Mouse (Mus musculus): Measurements from ENCODE around the gene Chic2. TPM values are rescaled to one million over a fixed set of nuclear protein-coding genes. Genes with fewer than 3 reads are reported as not detected.

Chic2 gene
- polyA plus RNA-seq, 1 experiment: 25.2 TPM

GRCm38 (mm10) chr5:75072532-75072931 lies 28.0 kb upstream of the Chic2 start:
- H3K79me2 ChIP-seq (ENCODE audit: control insufficient read depth, insufficient read depth): no peaks in the 10 kb centered on the region
- H3K27me3 ChIP-seq (ENCODE audit: control insufficient read depth, insufficient read depth, insufficient read length): peaks cover 83% of the 10 kb centered on the region
- H3ac ChIP-seq (ENCODE audit: control insufficient read depth, insufficient read length): no peak overlapping the region
- H3K4me2 ChIP-seq (ENCODE audit: low read depth): no peak overlapping the region
- H3K4me3 ChIP-seq: no peak overlapping the region
- TF ChIP-seq CEBPB (IDR thresholded peaks at IDR 0.05; ENCODE audit: insufficient read depth, poor library complexity, severe bottlenecking): no peak
- H3K36me3 ChIP-seq (ENCODE audit: control insufficient read depth, insufficient read depth): no peaks in the 10 kb centered on the region

DNA sequence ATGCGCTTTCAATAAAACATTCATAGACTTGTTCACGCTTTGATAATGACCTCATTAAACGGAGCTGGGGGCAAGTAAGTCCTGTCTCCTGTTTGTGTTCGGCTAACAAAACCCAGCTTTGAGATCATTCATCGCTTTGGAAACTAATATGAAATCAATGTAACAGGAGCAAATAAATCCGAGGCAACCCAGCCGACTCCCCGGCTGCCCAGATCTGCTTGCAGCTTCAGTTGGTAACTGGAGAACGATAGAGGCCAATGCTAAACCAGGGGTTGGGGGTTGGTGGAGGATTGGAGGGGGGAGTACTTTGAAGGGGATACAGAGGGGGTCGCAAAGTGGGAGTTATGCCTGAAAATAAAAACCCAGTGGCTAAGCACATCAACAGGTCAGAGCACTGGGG lies 27.4 kb upstream of the Chic2 start:
- no peaks in the 10 kb centered on the region for H3K36me3 ChIP-seq (ENCODE audit: control insufficient read depth, insufficient read depth)
- H3K4me2 ChIP-seq (ENCODE audit: low read depth): no peak overlapping the region
- TF ChIP-seq TCF12 (IDR thresholded peaks at IDR 0.05; ENCODE audit: insufficient read depth, poor library complexity, severe bottlenecking) (no peak), MYOD1 (IDR thresholded peaks at IDR 0.05; ENCODE audit: control insufficient read depth in 1 of 3, insufficient read length in 2 of 3, low read depth in 2 of 3) (no peak), TCF3 (IDR thresholded peaks at IDR 0.05; ENCODE audit: insufficient read length, low read depth) (no peak), CEBPB (IDR thresholded peaks at IDR 0.05; ENCODE audit: insufficient read depth, poor library complexity, severe bottlenecking) (no peak), POLR2AphosphoS2 (IDR thresholded peaks at IDR 0.05; ENCODE audit: insufficient read length, low read depth) (no peak), USF1 (IDR thresholded peaks at IDR 0.05; ENCODE audit: low read depth) (no peak), MAX (IDR thresholded peaks at IDR 0.05; ENCODE audit: low read depth) (no peak), REST (IDR thresholded peaks at IDR 0.05; ENCODE audit: insufficient read depth, insufficient read length) (no peak), E2F4 (IDR thresholded peaks at IDR 0.05; ENCODE audit: insufficient read depth) (no peak), MYOG (IDR thresholded peaks at IDR 0.05; ENCODE audit: control insufficient read depth in 1 of 3, insufficient read depth in 1 of 3, insufficient read length in 2 of 3, low read depth in 2 of 3) (no peak), POLR2A (IDR thresholded peaks at IDR 0.05; ENCODE audit: insufficient read length, low read depth) (no peak), SRF (IDR thresholded peaks at IDR 0.05; ENCODE audit: control insufficient read depth, insufficient read length, low read depth) (no peak)
- no peak overlapping the region for H3K4me3 ChIP-seq
- no peak overlapping the region for H3ac ChIP-seq (ENCODE audit: control insufficient read depth, insufficient read length)
- H3K27me3 ChIP-seq (ENCODE audit: control insufficient read depth, insufficient read depth, insufficient read length): peaks cover 85% of the 10 kb centered on the region
- H3K79me2 ChIP-seq (ENCODE audit: control insufficient read depth, insufficient read depth): no peaks in the 10 kb centered on the region

- Histone ChIP-seq H3K79me2 (ENCODE audit: control insufficient read depth, insufficient read depth) (no peaks in the 10 kb centered on the region), H3K4me3 (no peak overlapping the region), H3K36me3 (ENCODE audit: control insufficient read depth, insufficient read depth) (no peaks in the 10 kb centered on the region), H3ac (ENCODE audit: control insufficient read depth, insufficient read length) (no peak overlapping the region), H3K4me2 (ENCODE audit: low read depth) (no peak overlapping the region), H3K27me3 (ENCODE audit: control insufficient read depth, insufficient read depth, insufficient read length) (peaks cover 74% of the 10 kb centered on the region)
- TF ChIP-seq MAX (IDR thresholded peaks at IDR 0.05; ENCODE audit: low read depth): no peak
- no peak for TF ChIP-seq REST (IDR thresholded peaks at IDR 0.05; ENCODE audit: insufficient read depth, insufficient read length)
- TF ChIP-seq POLR2AphosphoS2 (IDR thresholded peaks at IDR 0.05; ENCODE audit: insufficient read length, low read depth): no peak
- no peak for TF ChIP-seq USF1 (IDR thresholded peaks at IDR 0.05; ENCODE audit: low read depth)
- no peak for TF ChIP-seq E2F4 (IDR thresholded peaks at IDR 0.05; ENCODE audit: insufficient read depth)
- TF ChIP-seq CEBPB (IDR thresholded peaks at IDR 0.05; ENCODE audit: insufficient read depth, poor library complexity, severe bottlenecking): no peak
- TF ChIP-seq MYOD1 (IDR thresholded peaks at IDR 0.05; ENCODE audit: control insufficient read depth in 1 of 3, insufficient read length in 2 of 3, low read depth in 2 of 3): no peak
Observed at GRCm38 (mm10) chr5:75070656-75071375, 26.2 kb upstream of the Chic2 start.

DNA sequence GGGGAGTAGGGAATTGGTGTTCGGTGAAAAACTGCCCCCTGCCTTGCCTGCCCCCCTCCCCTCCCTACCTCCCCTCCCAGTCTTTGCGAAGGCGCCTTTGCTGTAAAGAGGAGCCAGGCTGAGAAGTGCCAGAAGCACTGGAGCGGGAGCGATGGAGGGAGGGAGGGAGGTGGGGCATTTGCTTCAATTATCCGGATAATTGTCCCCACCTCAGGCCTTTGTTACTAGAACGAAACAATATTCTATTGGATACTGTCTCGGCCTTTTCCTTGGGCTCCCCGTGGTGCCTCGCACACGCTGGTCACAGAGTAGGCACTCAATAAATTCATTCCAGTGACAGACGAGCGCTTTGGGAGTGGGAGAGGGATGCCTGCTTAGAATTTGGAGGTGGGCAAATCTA lies 25.6 kb upstream of the Chic2 start:
- no peak overlapping the region for H3K4me3 ChIP-seq
- TF ChIP-seq USF1 (IDR thresholded peaks at IDR 0.05; ENCODE audit: low read depth) (no peak), MAX (IDR thresholded peaks at IDR 0.05; ENCODE audit: low read depth) (no peak), POLR2A (IDR thresholded peaks at IDR 0.05; ENCODE audit: insufficient read length, low read depth) (no peak), TCF3 (IDR thresholded peaks at IDR 0.05; ENCODE audit: insufficient read length, low read depth) (no peak), CEBPB (IDR thresholded peaks at IDR 0.05; ENCODE audit: insufficient read depth, poor library complexity, severe bottlenecking) (no peak), MYOD1 (IDR thresholded peaks at IDR 0.05; ENCODE audit: control insufficient read depth in 1 of 3, insufficient read length in 2 of 3, low read depth in 2 of 3) (no peak), TCF12 (IDR thresholded peaks at IDR 0.05; ENCODE audit: insufficient read depth, poor library complexity, severe bottlenecking) (no peak), POLR2AphosphoS2 (IDR thresholded peaks at IDR 0.05; ENCODE audit: insufficient read length, low read depth) (no peak), MYOG (IDR thresholded peaks at IDR 0.05; ENCODE audit: control insufficient read depth in 1 of 3, insufficient read depth in 1 of 3, insufficient read length in 2 of 3, low read depth in 2 of 3) (no peak), E2F4 (IDR thresholded peaks at IDR 0.05; ENCODE audit: insufficient read depth) (no peak), REST (IDR thresholded peaks at IDR 0.05; ENCODE audit: insufficient read depth, insufficient read length) (no peak), SRF (IDR thresholded peaks at IDR 0.05; ENCODE audit: control insufficient read depth, insufficient read length, low read depth) (no peak)
- H3K4me2 ChIP-seq (ENCODE audit: low read depth): no peak overlapping the region

DNA sequence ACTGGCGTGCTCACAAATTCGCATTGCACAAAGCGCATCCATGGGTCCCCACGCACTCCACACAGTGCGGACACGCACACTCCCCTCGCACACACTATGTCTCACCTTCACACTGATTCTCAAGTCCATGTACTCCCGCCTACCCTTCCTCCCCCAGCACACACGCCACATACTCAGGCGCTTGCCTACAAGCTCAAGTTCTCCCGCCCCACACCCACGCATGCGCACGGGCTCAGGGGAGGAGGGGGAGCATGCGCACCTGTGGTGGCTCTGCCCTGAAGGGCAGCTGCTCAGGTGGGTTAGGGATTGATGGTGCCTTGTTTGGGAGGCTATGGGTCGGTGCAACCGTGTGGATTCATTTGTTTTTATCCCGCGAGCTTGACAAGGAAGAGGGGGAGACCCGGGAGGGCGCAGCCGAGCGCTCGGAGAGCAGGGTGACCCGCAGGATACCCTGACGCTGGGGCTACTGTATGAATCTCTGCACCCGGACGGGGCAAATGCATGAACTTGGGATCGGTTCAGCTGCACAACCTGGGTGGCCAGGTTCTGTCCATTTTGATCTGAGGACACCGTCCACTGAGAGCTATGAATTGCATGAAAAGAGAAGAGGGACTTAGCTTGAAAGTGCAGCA lies 22.7 kb upstream of the Chic2 start:
- no peak for TF ChIP-seq MYOG (IDR thresholded peaks at IDR 0.05; ENCODE audit: control insufficient read depth in 1 of 3, insufficient read depth in 1 of 3, insufficient read length in 2 of 3, low read depth in 2 of 3)
- no peak for TF ChIP-seq TCF3 (IDR thresholded peaks at IDR 0.05; ENCODE audit: insufficient read length, low read depth)
- H3K36me3 ChIP-seq (ENCODE audit: control insufficient read depth, insufficient read depth): no peaks in the 10 kb centered on the region
- H3K27me3 ChIP-seq (ENCODE audit: control insufficient read depth, insufficient read depth, insufficient read length): peaks cover 41% of the 10 kb centered on the region
- no peak overlapping the region for H3ac ChIP-seq (ENCODE audit: control insufficient read depth, insufficient read length)
- H3K4me3 ChIP-seq: no peak overlapping the region
- no peak overlapping the region for H3K4me2 ChIP-seq (ENCODE audit: low read depth)
- H3K79me2 ChIP-seq (ENCODE audit: control insufficient read depth, insufficient read depth): no peaks in the 10 kb centered on the region

More for the DNA sequence above, 25.6 kb upstream of the Chic2 start:
- no peak overlapping the region for H3ac ChIP-seq (ENCODE audit: control insufficient read depth, insufficient read length)
- no peaks in the 10 kb centered on the region for H3K79me2 ChIP-seq (ENCODE audit: control insufficient read depth, insufficient read depth)
- no peaks in the 10 kb centered on the region for H3K36me3 ChIP-seq (ENCODE audit: control insufficient read depth, insufficient read depth)
- peaks cover 67% of the 10 kb centered on the region for H3K27me3 ChIP-seq (ENCODE audit: control insufficient read depth, insufficient read depth, insufficient read length)

All from myocyte (in vitro differentiated cells).